Mouse (Mus musculus): Measurements from ENCODE around the gene Smg5.
A peak's percentile ranks its signal among the peaks of the same experiment; 100 is the strongest.

Smg5 gene

GRCm38 (mm10) chr3:88395288-88395687 lies 59.2 kb downstream of the Smg5 start:
- no peak for DNase-seq (ENCODE audit: low spot score in 2 of 2)

GRCm38 (mm10) chr3:88395742-88396141 lies 59.7 kb downstream of the Smg5 start:
- DNase-seq (ENCODE audit: low spot score in 2 of 2): no peak

- no peak for DNase-seq (ENCODE audit: low spot score in 2 of 2)
Observed at GRCm38 (mm10) chr3:88398666-88399065, 62.6 kb downstream of the Smg5 start.

- no peak for DNase-seq (ENCODE audit: low spot score in 2 of 2)
Observed at GRCm38 (mm10) chr3:88403522-88404230, 67.6 kb downstream of the Smg5 start.

- peak; percentile 25 to 39 for DNase-seq (ENCODE audit: low spot score in 2 of 2)
Observed at GRCm38 (mm10) chr3:88407090-88407489, 71.0 kb downstream of the Smg5 start.

- DNase-seq (ENCODE audit: low spot score in 2 of 2): no peak
Observed at GRCm38 (mm10) chr3:88407529-88407928, 71.5 kb downstream of the Smg5 start.

GRCm38 (mm10) chr3:88408953-88409352 lies 72.9 kb downstream of the Smg5 start:
- DNase-seq (ENCODE audit: low spot score in 2 of 2): no peak

GRCm38 (mm10) chr3:88409741-88410644 lies 73.9 kb downstream of the Smg5 start, which contains the start of gene Pmf1:
Gene Pmf1, minus strand, starts transcription at chr3:88410331.
- peak; percentile 84 to 87 for DNase-seq (ENCODE audit: low spot score in 2 of 2)

- no peak for DNase-seq (ENCODE audit: low spot score in 2 of 2)
Observed at GRCm38 (mm10) chr3:88410645-88411031, 74.6 kb downstream of the Smg5 start.

- DNase-seq (ENCODE audit: low spot score in 2 of 2): no peak
Observed at GRCm38 (mm10) chr3:88411681-88412080, 75.6 kb downstream of the Smg5 start.

Measured in urinary bladder, adult 18-20 months (tissue).